Mouse (Mus musculus) cerebellum, adult (tissue): ENCODE measurements around the gene Slit3.

ENCODE experiments used
- ATAC-seq: cut with Nextera tagmentation; 2 replicates; pipeline ENCODE4 v1.9.2; 2017; ENCODE audit warnings: mild to moderate bottlenecking, moderate library complexity, mixed read lengths; ENCODE audit not compliant: insufficient number of reproducible peaks, low FRiP score, low TSS enrichment

Gene Slit3

DNA sequence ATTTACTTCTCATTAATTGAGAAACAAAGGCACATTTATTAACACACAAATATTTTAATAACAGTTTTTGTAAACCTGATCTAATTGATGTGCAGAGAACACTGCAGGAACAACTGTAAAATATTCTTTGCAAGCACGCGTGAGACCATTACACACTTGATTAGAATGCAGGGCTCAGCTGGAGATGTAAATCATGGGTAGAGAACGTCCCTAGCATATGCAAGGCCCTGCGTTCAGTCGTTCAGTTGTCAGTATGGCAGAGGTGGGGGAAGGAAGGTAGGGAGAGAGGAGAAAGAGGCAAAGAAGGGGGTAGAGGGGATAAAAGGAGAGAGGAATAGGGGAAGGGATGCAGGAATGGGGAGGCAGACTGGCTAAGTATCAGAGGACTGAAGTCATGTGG, 61.9 kb downstream of the Slit3 start:
- ATAC-seq = no peak

DNA sequence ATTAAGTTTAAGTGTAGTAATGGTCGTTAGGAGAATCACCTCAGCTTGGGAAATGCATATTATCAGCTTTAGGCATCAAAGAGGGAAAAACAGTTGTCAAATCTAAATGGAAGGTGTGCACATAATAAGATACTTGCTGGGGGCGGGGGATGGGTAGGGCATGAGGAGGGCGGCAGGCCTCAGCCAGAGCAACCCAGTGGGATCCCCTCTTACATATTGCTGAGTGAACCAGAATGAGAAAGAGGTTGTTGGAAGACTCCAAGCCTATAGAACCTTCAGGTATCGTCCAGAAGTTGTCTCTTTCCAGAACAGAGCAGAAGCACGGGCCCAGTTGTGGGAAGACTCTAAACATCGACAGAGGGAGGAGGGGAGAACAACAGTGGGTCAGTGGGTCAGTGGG, 73.8 kb downstream of the Slit3 start:
- ATAC-seq = no peak

DNA sequence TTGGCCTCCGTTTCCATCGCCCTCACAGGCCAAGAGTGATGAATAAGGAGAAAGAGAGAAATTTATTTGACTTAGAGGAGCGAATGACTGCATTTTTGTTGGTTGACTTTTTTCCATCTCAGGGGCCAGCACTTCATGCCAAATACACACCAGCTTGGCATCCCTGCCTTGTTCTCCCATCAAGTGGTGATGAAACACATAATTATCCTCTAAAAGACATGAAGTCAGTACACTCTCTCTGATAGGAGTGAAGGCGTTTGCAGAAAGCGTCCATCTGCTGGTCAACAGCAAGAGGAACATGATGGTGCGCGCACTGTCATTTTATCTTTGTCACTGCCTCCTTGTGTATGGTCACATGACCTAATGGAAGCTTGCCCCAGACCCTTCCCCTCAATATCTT, 75.8 kb downstream of the Slit3 start:
- no peak for ATAC-seq

DNA sequence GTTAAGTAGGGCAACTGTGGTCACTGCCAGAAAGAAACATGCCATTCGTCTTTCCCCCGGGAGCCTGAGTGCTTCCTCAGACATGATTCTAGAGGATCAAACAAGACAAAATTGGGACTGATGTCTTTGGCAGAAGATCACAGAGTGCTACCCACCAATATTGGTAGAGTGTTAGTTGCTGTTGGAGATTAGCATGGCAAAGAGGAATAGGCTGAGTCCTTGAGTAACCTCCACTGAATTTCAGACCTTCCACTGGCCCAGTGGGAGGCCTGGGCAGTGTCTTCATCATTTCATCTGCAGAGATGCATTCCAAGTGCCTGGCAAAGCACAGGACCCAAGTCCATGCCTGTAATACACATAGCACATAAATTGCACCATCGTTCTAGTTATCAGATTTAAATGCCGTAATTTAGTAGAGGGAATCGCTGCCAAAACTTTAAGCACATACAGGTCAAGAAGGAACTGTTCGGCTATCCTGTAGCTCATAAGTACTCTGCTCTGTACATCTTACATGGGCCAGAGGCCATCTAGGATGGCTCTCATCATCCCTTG, 77.6 kb downstream of the Slit3 start:
- ATAC-seq = no peak

DNA sequence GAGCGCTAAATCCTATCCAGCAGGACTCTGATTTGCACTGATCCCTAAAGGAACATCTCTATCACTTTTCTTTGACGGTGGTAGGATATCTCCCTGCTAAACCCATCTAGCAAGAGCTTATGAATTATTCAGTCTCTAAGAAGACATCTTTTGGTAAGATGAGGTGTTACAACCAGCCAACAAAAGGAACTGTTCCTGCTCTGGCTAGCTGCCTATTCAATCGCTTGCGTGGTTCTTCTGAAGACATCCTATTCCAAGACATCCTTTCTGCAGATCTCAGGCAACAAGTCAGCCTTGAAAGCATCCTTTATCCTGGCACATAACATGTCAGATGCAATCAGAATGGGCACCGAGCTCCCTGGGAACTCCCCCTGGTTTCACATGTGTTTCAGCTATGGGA, 81.3 kb downstream of the Slit3 start:
- no peak for ATAC-seq

DNA sequence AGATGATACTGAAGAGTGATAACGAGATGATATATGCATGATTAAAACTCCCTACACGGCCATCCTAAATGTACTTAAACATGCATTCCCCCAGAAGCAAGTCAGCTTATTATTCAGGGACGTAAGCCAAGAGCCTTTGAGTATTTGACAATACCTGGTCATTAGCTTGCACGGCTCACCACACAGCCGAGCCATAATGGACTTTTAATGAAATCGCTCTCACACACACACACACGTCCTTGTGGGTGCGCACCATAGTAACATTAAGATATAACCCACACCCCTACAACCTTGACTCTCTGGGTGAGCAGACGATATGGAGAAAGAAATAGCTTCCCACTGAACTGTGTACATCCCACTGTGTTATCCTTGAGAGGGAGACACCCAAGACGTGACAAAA, 82.6 kb downstream of the Slit3 start:
- no peak for ATAC-seq

DNA sequence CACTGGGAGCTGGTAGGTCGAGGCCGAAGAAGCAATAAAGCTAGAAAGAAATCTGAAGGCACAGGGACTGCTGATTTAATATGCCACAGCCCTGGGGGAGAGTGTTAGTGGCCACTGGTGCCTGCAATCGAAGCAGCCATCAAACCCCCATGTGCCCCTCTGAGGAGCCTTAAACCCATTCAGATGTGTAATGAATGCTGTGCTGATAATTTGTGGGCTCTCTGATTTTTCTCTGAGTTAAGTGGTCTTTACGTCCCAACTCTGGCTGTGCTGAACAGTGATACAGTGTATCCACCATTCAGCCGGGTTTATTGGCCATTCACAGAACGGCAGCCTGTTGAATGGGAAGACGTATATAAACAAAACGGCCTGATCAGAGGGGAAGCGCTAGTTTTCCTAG, 83.1 kb downstream of the Slit3 start:
- ATAC-seq = no peak

DNA sequence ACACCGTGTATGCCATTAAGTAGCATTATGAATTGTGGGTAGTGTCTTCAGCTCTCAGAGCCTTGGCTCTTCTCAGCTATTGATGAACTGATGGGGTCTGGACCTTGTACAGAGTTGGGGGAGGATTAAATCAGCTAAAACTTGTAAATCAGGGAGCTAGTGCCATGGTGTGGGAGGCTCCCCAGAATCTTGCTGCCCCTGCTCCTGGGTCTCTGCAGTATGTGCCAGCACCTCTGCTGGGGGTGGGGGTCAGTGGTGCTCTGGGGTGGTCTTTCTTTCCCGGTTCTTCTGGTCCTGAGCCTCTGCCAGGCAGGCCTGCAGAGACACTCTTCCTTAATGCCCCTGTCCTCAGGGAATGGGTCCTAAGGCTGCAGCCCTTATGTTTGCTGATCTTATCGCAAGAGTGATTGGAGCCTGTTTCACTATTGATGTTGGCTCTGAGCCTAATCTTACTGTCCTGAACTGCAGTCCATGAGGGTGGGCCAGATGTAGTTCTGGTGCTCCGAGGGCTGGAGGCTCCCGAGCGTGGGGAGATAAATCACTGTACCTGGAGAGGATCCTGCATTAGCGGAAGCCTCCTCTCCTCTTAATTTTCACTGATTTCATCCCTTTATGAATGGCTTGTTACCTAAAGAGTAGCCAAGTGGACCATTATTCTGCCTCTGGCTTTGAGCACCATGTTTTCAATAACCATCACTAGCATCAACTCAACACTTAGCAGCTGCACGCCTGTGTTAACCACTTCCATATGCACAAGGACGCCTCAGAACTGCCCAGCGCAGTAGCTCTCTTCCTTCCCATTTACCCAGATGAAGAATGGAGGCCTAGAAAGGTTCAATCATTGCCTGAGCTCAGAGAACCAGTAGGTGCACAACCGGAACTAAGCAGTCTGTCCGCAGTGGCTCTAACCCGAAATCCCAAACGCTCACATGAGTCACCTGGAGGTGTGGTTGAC, 90.0 kb downstream of the Slit3 start:
- no peak for ATAC-seq

DNA sequence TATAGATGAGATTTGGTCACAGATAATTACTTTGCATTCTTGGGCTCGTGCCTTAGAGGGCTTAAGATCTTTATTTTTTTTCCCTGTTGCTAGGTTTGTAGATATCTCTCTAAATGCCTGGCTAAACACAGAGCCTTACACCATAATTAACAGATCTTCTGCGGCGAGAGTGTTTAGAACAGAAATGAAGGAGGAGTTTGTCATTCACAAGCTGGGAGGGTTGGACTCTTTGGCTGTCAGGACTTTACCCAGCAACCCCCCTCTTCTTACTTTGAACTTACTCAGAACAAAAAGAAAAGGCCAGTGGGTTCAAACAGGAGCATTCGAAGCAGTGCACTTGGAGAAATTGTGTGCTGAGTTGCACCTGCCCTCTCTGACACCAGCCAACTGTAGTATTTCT, 103.0 kb downstream of the Slit3 start:
- ATAC-seq = no peak

DNA sequence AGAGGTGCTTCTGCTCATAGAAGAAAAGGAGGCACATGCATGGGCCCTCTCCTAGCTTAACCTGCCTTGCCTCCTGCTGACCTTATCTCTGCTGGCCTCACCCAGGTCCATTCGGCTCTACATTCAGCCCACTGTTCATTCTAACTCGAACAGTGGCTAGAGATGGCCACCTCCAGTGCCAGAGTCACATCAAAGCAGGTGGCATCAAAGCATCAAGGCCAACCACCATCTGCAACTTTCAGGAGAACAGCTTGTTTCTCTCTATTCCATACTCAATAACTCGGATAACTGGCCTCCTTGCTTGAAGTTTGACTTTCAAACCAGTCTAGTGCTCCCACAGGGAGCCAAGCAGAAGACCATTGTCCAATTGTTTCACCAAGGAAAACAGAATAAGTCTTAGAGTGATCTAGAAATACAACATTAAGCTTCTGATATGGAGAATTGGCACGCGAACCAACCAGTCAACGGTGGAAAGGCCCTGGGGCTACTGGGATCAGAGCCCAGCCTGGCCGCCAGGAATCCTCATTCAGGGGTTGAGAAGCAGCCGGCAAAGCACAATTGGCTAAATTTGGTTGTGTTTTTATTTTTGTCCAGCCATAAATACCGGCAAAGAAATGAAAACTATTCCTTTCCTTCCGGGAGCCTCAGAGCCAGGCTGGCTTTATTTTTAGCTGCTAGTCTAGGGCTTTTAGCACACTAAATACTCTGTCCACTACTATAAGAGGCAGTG, 110.5 kb downstream of the Slit3 start:
- ATAC-seq = peak; percentile 83

DNA sequence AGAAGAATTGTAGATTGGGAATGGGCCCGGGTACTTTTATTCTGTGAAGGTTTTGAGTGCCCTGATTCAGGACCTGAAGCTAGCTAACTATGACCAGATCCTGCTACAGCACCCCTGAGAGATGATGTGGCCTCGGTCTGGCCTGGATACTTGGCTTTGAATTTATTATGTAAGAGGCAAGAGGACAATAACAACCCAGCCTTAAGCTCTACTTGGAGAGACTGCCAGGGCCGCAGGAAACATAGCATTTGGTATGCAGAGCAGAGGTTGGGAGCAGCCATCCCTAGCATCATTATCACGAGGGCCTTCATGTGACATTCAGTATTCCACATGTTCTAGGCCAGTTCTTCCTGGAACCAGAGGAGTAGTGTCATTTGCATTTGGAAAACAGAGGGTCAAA, 111.3 kb downstream of the Slit3 start:
- ATAC-seq = peak; percentile 33; the same call in 1 of the 2 replicates

DNA sequence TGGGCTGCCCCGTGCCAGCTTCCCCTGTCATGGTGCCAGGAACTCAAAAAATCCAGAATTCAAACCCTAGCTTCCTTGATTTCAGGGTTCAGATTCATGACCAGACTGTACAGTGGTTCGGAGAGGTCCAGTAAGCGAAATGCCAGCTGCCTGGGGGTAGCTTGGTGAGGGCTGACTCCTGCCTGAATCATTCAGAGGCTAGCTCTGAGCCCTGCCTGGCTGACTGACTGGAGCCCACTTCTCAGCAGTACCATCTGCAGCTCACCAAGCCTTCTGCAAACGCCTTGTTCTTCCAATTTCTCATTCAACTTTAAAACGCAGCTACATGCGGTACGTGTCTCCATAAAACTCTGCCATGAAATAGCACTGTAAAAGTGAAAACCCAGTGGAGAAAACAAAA, 120.4 kb downstream of the Slit3 start:
- ATAC-seq = no peak

DNA sequence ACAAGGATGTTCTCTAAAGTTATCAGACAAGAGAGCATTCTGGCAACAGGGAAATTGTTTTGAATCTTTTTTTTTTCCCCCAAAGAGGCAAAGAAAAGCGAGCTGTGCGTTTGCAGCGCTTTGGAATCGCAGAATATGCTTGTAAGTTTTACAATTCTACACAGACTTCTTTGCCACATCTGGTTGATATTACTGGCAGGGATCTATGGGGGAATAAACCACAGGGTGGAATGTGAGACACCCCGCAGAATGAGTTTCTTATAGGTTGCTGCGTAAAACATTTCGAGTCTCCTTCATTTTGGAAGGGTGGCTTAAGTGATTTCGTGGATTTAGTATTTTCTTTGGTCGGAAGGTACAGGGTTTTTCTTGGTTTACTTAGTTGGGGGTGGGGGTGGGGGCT, 122.6 kb downstream of the Slit3 start:
- no peak for ATAC-seq

DNA sequence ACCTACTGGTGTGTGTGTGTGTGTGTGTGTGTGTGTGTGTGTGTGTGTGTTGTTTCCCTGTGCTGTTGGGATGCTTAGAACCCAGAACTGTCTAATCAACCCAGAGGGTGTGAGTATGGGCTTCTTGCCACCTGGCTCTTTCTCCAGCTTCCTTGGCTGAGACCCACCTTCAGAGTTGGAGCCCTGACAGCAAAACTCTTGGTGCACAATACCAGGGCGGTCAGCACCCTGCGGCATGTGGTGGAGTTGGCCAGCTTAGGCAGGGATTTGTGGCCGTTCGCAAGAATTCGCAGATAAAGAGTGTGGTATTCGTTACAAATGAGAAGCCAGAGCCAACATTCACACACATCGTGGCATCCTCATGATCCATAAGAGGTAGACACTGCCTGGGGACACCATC, 123.5 kb downstream of the Slit3 start:
- 0 out of 2 replicates have a peak, but pooled peaks have one; percentile 31 for ATAC-seq

DNA sequence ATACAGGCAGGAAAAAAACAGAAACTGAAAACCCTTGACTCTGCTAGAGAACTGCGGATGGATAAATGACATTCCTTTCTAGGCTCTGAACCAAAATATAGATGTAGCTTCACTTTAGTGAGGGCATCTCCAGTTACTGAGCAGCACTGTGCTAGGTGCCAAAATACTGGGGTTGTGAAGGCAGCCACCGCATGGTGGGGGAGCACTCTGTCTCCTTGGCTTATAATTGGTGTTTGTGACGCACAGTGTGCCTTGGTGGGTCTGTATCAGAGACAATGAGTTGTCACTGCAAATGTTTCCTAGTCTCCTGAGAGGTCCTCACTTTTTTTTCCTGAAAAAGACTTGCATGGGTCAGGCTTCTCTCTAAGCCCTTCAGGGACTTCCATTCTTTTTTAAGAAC, 125.6 kb downstream of the Slit3 start:
- no peak for ATAC-seq

DNA sequence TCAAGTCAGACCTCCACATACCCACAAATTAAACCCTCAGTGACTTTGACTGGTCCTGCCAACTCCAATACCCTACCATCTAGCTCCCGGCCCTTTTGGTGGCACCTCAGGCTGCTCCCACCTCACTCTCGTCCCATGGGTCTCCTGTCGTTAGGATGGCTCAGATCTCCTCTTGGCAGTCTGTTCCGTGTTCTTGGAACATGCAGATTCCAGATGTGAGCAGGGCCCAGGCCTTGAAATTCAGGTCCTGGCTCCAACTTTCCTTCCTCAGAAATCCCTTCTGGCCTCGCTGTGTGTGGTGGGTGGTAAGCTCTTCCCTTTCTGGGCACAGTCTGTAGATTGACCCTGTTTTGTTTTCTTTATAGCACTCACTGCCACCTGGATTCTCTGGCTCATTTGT, 127.1 kb downstream of the Slit3 start:
- no peak for ATAC-seq

DNA sequence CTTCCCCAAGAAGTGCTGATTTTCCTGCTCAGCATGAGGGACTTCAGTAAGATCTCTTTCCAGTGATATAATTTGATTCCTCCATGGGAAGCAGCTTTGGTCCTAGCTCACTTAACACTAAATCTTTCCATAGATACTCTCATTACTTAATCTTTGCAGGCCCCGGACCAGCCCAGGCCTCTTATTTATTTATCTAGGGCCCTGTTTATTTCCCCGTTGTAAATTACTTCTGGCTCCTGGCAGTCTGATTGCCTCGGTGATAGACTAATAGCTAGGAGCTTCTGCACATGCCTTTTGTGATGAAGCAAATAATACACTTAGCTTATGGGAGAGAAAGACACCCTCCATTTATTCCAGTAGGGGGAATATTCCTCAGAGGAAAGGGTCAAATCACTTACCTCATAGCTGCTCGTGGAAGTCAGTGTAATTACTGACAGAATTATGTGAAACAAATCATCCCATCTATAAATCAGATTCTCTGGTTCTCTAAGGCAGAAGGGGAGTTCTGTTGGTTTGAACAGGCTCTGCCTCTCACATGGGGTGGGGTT, 129.9 kb downstream of the Slit3 start:
- ATAC-seq = no peak

DNA sequence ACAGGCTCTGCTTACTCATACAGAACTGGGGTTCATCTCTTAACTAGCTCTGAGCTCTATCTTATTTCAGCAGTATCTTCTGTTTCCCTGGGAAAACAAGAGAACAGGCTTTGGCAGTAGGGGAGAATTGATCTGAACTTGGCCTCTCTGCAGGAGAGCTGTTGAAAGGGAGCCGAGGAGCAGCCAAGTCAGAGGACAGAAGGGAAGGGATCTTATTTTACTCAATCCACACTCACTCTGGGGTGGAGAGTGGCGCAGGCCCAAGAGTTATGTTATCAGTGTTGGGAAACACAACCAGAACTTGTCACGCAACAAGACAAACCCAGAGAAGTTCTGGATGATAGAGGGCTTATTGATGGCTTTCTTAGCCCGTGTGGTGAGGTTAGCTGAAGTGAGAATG, 130.9 kb downstream of the Slit3 start:
- no peak for ATAC-seq

DNA sequence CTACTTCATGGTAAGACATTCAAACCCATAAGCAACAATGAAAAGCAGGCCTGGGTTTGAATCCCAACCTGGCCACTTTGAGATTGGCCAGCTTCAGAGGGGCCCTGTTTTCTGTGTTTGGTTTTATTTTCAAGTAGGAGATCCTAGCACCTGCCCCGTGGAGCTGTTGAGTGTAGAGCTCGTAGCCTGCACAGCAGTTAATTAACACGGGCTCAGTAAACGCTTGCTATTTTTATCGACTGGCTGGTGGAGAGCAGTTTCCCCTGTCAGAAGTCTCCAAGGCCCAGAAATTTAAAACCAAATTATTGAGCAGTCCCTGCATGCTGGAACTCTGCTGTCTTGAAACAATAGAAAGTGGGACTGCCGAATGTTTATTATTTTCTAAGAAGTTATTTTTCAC, 136.3 kb downstream of the Slit3 start:
- no peak for ATAC-seq

DNA sequence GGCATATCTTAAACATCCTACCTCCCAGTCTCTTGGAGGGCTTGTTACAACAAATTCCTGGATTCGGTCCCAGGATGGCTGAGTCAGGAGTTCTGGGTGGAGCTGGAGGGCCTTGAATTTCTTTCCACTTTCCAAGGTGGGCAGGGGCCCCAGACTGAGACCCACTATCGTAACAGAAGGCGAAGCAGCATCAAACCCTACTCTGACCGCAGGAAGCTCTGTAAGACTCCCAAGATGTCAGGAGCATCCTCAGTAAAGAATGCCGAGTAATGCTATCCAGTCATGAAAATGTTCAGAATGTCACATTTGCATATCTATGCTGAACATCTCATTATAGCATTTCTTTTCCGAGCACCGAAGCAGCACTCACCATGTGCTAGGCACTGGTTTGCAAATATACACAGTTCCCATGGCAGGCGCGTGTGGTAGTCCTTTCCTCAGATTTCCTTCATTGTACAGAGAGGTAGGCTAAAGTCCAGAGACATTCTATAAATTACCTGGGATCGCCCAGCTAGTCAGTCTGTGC, 140.6 kb downstream of the Slit3 start:
- ATAC-seq = no peak
